ENCODE assay signal across 8 mouse cellular contexts in the genomic region with DNA sequence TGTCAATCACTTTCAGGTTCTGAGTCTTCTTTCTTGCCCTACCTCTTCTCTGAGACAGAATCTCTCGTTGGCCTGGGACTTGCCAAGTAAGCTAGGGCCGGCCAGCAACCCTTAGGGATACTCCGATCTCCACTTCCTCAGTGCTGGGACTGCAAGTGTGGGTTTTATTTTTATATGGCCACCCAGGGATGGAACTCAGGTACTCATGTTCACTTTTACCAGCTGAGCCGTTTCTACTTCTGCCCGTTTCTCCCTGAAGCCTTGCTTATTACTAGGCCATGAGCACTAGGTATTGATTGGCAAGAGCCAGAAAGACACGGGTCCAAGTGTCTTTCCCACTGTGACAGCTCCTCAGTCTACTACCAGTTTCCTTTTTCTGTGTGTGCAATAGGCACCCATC. TPM values are rescaled to one million over a fixed set of nuclear protein-coding genes. Genes with fewer than 3 reads are reported as not detected.
A peak's percentile ranks its signal among the peaks of the same experiment; 100 is the strongest.
DNase-seq lines count a peak whose midpoint lies in the region; ATAC-seq and TF ChIP-seq lines count a peak whose summit lies in the region.

No protein-coding gene starts in this region.

- TF ChIP-seq CTCF in cortical plate, adult 2 months (IDR thresholded peaks at IDR 0.05; ENCODE audit: extremely low read depth, insufficient read depth, low read length): no peak

- peak overlapping the region; percentile 87 for H3K4me2 ChIP-seq in heart, embryonic 15.5 days
- peak overlapping the region; percentile 79 for H3K4me2 ChIP-seq in hindbrain, embryonic 15.5 days
- H3K4me2 ChIP-seq in midbrain, embryonic 15.5 days: peak overlapping the region; percentile 93

- peaks cover 14% of the 10 kb centered on the region for H3K4me1 ChIP-seq in heart, embryonic 15.5 days (replicated peaks)
- H3K4me1 ChIP-seq in cortical plate, adult 2 months (ENCODE audit: control insufficient read depth, insufficient read depth, low read length): peaks cover 2% of the 10 kb centered on the region; the same call in 1 of the 2 replicates
- peaks cover 18% of the 10 kb centered on the region for H3K4me1 ChIP-seq in hindbrain, embryonic 15.5 days (replicated peaks)
- H3K4me1 ChIP-seq in midbrain, embryonic 15.5 days: peaks cover 14% of the 10 kb centered on the region

- WGBS in heart, embryonic 15.5 days: 85% methylated on average over 6 of the region's 6 CpGs
- WGBS in hindbrain, embryonic 15.5 days: 82% methylated on average over 6 of the region's 6 CpGs
- 91% methylated on average over 6 of the region's 6 CpGs for WGBS in midbrain, embryonic 15.5 days

- peak overlapping the region; percentile 81 for H3K4me3 ChIP-seq in heart, embryonic 15.5 days
- no peak overlapping the region; the same call in 1 of the 2 replicates for H3K4me3 ChIP-seq in cortical plate, adult 2 months (ENCODE audit: insufficient read depth, low read length)
- H3K4me3 ChIP-seq in hindbrain, embryonic 15.5 days: peak overlapping the region; percentile 87
- H3K4me3 ChIP-seq in midbrain, embryonic 15.5 days: no peak overlapping the region

- no peak for TF ChIP-seq POLR2A in cortical plate, adult 2 months (IDR thresholded peaks at IDR 0.05; ENCODE audit: extremely low read depth, insufficient read depth, low read length)

- no peak for ATAC-seq in heart, embryonic 15.5 days (replicated peaks; ENCODE audit: insufficient number of reproducible peaks, insufficient read depth, low FRiP score, low read depth)
- no peak for ATAC-seq in hindbrain, embryonic 15.5 days (ENCODE audit: low FRiP score, low read depth)
- no peak; the same call in 1 of the 2 replicates for ATAC-seq in midbrain, embryonic 15.5 days (replicated peaks)

- H3K27me3 ChIP-seq in heart, embryonic 15.5 days: no peaks in the 10 kb centered on the region
- no peaks in the 10 kb centered on the region for H3K27me3 ChIP-seq in hindbrain, embryonic 15.5 days
- H3K27me3 ChIP-seq in midbrain, embryonic 15.5 days (replicated peaks): no peaks in the 10 kb centered on the region

- H3K9ac ChIP-seq in heart, embryonic 15.5 days: no peak overlapping the region
- peak overlapping the region; percentile 51; the same call in 1 of the 2 replicates for H3K9ac ChIP-seq in hindbrain, embryonic 15.5 days
- H3K9ac ChIP-seq in midbrain, embryonic 15.5 days: peak overlapping the region; percentile 56

- H3K27ac ChIP-seq in heart, embryonic 15.5 days: peak overlapping the region; percentile 93
- peak overlapping the region; percentile 16; the same call in 1 of the 2 replicates for H3K27ac ChIP-seq in cortical plate, adult 2 months (ENCODE audit: insufficient read depth, low read length)
- peak overlapping the region; percentile 90 for H3K27ac ChIP-seq in hindbrain, embryonic 15.5 days (replicated peaks)
- H3K27ac ChIP-seq in midbrain, embryonic 15.5 days: peak overlapping the region; percentile 88

- no peak for DNase-seq in heart, postnatal 25 days (ENCODE audit: low spot score)
- DNase-seq in spleen, adult 18-20 months: no peak
- no peak for DNase-seq in layer of hippocampus, postnatal 36 days
- no peak for DNase-seq in lung, postnatal 4 days

- no peaks in the 10 kb centered on the region for H3K9me3 ChIP-seq in heart, embryonic 15.5 days (replicated peaks)
- no peaks in the 10 kb centered on the region for H3K9me3 ChIP-seq in hindbrain, embryonic 15.5 days
- no peaks in the 10 kb centered on the region for H3K9me3 ChIP-seq in midbrain, embryonic 15.5 days

- peaks cover 17% of the 10 kb centered on the region; the same call in 1 of the 2 replicates for H3K36me3 ChIP-seq in heart, embryonic 15.5 days
- 0 out of 2 replicates have a peak, but pooled peaks cover 6% of the 10 kb centered on the region for H3K36me3 ChIP-seq in hindbrain, embryonic 15.5 days
- H3K36me3 ChIP-seq in midbrain, embryonic 15.5 days (replicated peaks): peaks cover 6% of the 10 kb centered on the region; the same call in 1 of the 2 replicates

- intact Hi-C loops in heart, postnatal 25 days (cut with DNase I): loop anchor here (1.0 kb wide), 1 partner anchor 21 kb away; no protein-coding TSS in a partner anchor

RNA-seq across cellular contexts. Expression of gene Ap5z1, which starts 0.7 kb away (rescaled TPM):
- polyA plus RNA-seq in heart, embryonic 15.5 days (2015; fragmentation: Nextera tagmentation; extraction: Ambion mirVana): 6.0 and 8.8 TPM in 2 replicates
- total RNA-seq in heart, postnatal 25 days (2021): 1 to 10 TPM; 5.5 to 6.2 TPM
- polyA plus RNA-seq in cortical plate, adult 2 months (2012; rRNA removed): 31.5 and 32.5 TPM in 2 replicates
- 13.5 and 14.3 TPM in 2 replicates for polyA plus RNA-seq in hindbrain, embryonic 15.5 days (2015; fragmentation: Nextera tagmentation; extraction: Ambion mirVana)
- 13.7 and 14.2 TPM in 2 replicates for polyA plus RNA-seq in midbrain, embryonic 15.5 days (2015; fragmentation: Nextera tagmentation; extraction: Ambion mirVana)
- 10 to 100 TPM; 19.7 to 31.9 TPM for total RNA-seq in layer of hippocampus, postnatal 36 days (2021)

Comparison
In these comparisons a context has a peak if more than half of its experiments do, and no peak if none do; other contexts are left out.
1. H3K27ac ChIP-seq: peak in every context shown above with its lines; median percentile 93 in heart, embryonic 15.5 days; 90 in hindbrain, embryonic 15.5 days; 88 in midbrain, embryonic 15.5 days; 16 in cortical plate, adult 2 months.
2. H3K4me3 ChIP-seq: peak in heart, embryonic 15.5 days (single experiment) and hindbrain, embryonic 15.5 days (single experiment); none in cortical plate, adult 2 months (single experiment) and midbrain, embryonic 15.5 days (single experiment).
3. Peak in every context shown above with its lines, with median percentiles within 50 percentile points of each other: H3K4me2 ChIP-seq.